In the genomic region with DNA sequence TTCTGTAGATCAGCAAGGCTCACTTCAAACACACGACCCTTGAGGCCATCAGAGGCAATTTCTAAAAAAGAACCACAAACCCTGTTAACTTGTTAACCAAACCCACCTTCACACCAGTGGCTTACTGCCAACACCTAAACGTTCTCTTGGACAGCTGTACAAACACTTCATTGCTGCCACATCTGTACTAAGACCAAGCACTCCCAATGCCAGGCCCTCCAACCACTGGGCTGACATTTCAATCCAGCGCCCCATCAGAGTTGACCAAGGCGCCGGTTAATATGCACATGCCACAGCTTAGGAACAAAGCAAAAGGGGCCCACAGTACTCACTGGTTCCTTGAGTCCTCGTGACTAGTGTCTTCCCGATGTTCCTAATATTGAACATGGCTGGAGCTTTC, we compare ENCODE assay signal across 8 mouse cellular contexts. TPM values are rescaled to one million over a fixed set of nuclear protein-coding genes. Genes with fewer than 3 reads are reported as not detected.
DNase-seq lines count a peak whose midpoint lies in the region; ATAC-seq and TF ChIP-seq lines count a peak whose summit lies in the region.

No protein-coding gene starts in this region.

- H3K4me3 ChIP-seq in lung, adult 2 months (replicated peaks; ENCODE audit: extremely low read depth, low read depth, low read length): peak overlapping the region; percentile 96
- H3K4me3 ChIP-seq in midbrain, embryonic 11.5 days (ENCODE audit: low read depth, low read length): peak overlapping the region; percentile 80

- H3K4me1 ChIP-seq in lung, adult 2 months (ENCODE audit: control insufficient read depth, insufficient read depth, low read length): peaks cover 5% of the 10 kb centered on the region; the same call in 1 of the 2 replicates
- H3K4me1 ChIP-seq in midbrain, embryonic 11.5 days (ENCODE audit: control insufficient read depth, insufficient read depth, low read length): peaks cover 14% of the 10 kb centered on the region

- peak; percentile 10 for DNase-seq in CD4-positive, CD25-positive, alpha-beta regulatory T cell, adult 2 months (ENCODE audit: low read depth, low spot score)
- DNase-seq in lung, adult 2 months: peak; percentile 10
- no peak for DNase-seq in lung, postnatal 14 days
- DNase-seq in induced T-regulatory cell, adult 2 months (ENCODE audit: low read depth): peak; percentile 34
- peak; percentile 91 for DNase-seq in midbrain, embryonic 11.5 days (ENCODE audit: low spot score, missing footprints)
- DNase-seq in c-Kit-positive CD71-positive TER-119-positive erythroid progenitor cells, embryonic 14.5 days (ENCODE audit: low spot score): no peak
- no peak for DNase-seq in frontal cortex, postnatal 10 days (ENCODE audit: low spot score in 2 of 2)

- no peaks in the 10 kb centered on the region for H3K9me3 ChIP-seq in midbrain, embryonic 11.5 days (ENCODE audit: control insufficient read depth, low read length)

- no peak overlapping the region for H3K27ac ChIP-seq in midbrain, embryonic 11.5 days (ENCODE audit: low read depth, low read length)

- 4% methylated on average over 7 of the region's 7 CpGs for whole genome bisulfite sequencing in lung, adult 2 months
- 16% methylated on average over 7 of the region's 7 CpGs for WGBS in midbrain, embryonic 11.5 days

- peak overlapping the region; percentile 79 for H3K4me2 ChIP-seq in midbrain, embryonic 11.5 days

- no peak for TF ChIP-seq CTCF in lung, adult 2 months (IDR thresholded peaks at IDR 0.05; ENCODE audit: insufficient read depth, low read length)

- H3K9ac ChIP-seq in midbrain, embryonic 11.5 days (ENCODE audit: low read length): peak overlapping the region; percentile 97

- H3K27me3 ChIP-seq in midbrain, embryonic 11.5 days (ENCODE audit: control insufficient read depth, insufficient read depth, low read length): no peaks in the 10 kb centered on the region

- peaks cover 16% of the 10 kb centered on the region for H3K36me3 ChIP-seq in midbrain, embryonic 11.5 days (ENCODE audit: control insufficient read depth, insufficient read depth, low read length)

- no peak for ATAC-seq in CD4-positive, CD25-positive, alpha-beta regulatory T cell, adult 4 months
- no peak for ATAC-seq in midbrain, embryonic 11.5 days (ENCODE audit: low FRiP score)

- TF ChIP-seq POLR2A in lung, adult 2 months (IDR thresholded peaks at IDR 0.05; ENCODE audit: borderline replicate concordance, extremely low read depth, low read depth, low read length): no peak

RNA-seq across cellular contexts. Expression of gene Rps3a1, which starts 1.1 kb away (rescaled TPM):
- 1,000 to 10,000 TPM; 1,268 to 2,675 TPM for polyA plus RNA-seq in CD4-positive, CD25-positive, alpha-beta regulatory T cell, adult 4 months (2017; shearing (Covaris generic))
- polyA plus RNA-seq in lung, adult 2 months (2012; rRNA removed): 134 and 225 TPM in 2 replicates
- polyA plus RNA-seq in midbrain, embryonic 11.5 days (2014; fragmentation: Nextera tagmentation; extraction: Ambion mirVana): 1,104 and 1,128 TPM in 2 replicates

Comparison
In these comparisons a context has a peak if more than half of its experiments do, and no peak if none do; other contexts are left out.
1. DNase-seq: peak in CD4-positive, CD25-positive, alpha-beta regulatory T cell, adult 2 months (single experiment), lung, adult 2 months (single experiment), induced T-regulatory cell, adult 2 months (single experiment) and midbrain, embryonic 11.5 days (single experiment); none in lung, postnatal 14 days (single experiment), c-Kit-positive CD71-positive TER-119-positive erythroid progenitor cells, embryonic 14.5 days (single experiment) and frontal cortex, postnatal 10 days (0 of 2).